Mouse (Mus musculus): ENCODE measurements at regions not wholly inside any gene's neighbourhood (a gene's known extent, or its start where the extent isn't known, plus 50 kb on each side); places are given as distances from the start of the nearest gene placed in this dataset.

DNA sequence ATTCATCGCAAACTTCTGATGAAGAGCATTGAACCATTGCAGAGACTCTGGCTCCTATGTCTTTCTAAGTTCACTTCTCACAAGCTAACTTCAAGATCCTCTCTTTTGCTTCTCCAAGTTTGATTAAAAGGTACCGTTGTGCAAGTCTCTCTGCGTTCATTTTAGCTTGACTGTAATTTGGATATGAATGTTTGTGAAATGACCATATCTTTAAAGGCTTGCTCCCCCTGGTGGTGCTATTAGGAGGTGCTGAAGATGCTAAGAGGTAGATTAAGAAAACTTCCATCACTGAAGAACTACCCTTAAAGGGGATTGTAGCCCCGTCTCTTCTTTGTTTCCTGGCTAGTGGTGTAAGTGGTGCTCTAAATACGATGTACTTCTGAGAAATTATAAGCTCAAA lies 339.7 kb downstream of the Dio2 start:
- peak; percentile 18 for DNase-seq (ENCODE audit: low spot score)
- no peak overlapping the region for H3K9ac ChIP-seq (ENCODE audit: low read length)
- TF ChIP-seq EP300 (optimal IDR thresholded peaks at IDR 0.05) (no peak), CTCF (IDR thresholded peaks at IDR 0.05; ENCODE audit: low read depth) (peak; percentile 75)
- no peak overlapping the region for H3K4me3 ChIP-seq (ENCODE audit: low read depth, low read length)
- WGBS = 75% methylated on average over 5 of the region's 5 CpGs
- H3K36me3 ChIP-seq (ENCODE audit: control insufficient read depth, insufficient read depth, low read length) = no peaks in the 10 kb centered on the region
- no peaks in the 10 kb centered on the region for H3K27me3 ChIP-seq (ENCODE audit: control insufficient read depth, insufficient read depth, low read length)
- H3K9me3 ChIP-seq (ENCODE audit: control insufficient read depth, low read length) = no peaks in the 10 kb centered on the region
- ATAC-seq (ENCODE audit: low FRiP score, low TSS enrichment) = no peak
- no peak overlapping the region for H3K4me2 ChIP-seq (replicated peaks; ENCODE audit: low read depth)
- H3K27ac ChIP-seq (replicated peaks) = no peak overlapping the region
- no peaks in the 10 kb centered on the region for H3K4me1 ChIP-seq (replicated peaks; ENCODE audit: control insufficient read depth, insufficient read depth)

All from stomach, postnatal 0 days (tissue).